Mouse (Mus musculus): Measurements from ENCODE around the gene Cry2. TPM values are rescaled to one million over a fixed set of nuclear protein-coding genes. Genes with fewer than 3 reads are reported as not detected.
"Not testable (repeated sequence)": the region's sequence is repeated elsewhere in the genome, so short reads cannot be mapped to it uniquely, and the experiment has no call there.

Cry2 gene
- polyA plus RNA-seq, 1 experiment from 2014 or later, result 33.3 TPM

GRCm38 (mm10) chr2:92400682-92401081 lies 33.2 kb downstream of the Cry2 start:
- Histone ChIP-seq H3K4me3 (replicated peaks; ENCODE audit: low read depth, low read length) (peak overlapping the region; percentile 83), H3K4me2 (ENCODE audit: low read length) (peak overlapping the region; percentile 79), H3K4me1 (ENCODE audit: control insufficient read depth, insufficient read depth, low read length) (peaks cover 28% of the 10 kb centered on the region), H3K27ac (replicated peaks; ENCODE audit: low read depth, low read length) (peak overlapping the region; percentile 76), H3K9me3 (ENCODE audit: control insufficient read depth, low read length) (no peaks in the 10 kb centered on the region), H3K27me3 (ENCODE audit: control insufficient read depth, insufficient read depth, low read length) (no peaks in the 10 kb centered on the region), H3K9ac (replicated peaks; ENCODE audit: low read length) (peak overlapping the region; percentile 98), H3K36me3 (ENCODE audit: control insufficient read depth, insufficient read depth, low read length) (peaks cover 23% of the 10 kb centered on the region)
- ATAC-seq (ENCODE audit: low FRiP score, low TSS enrichment), result peak; percentile 28; the same call in 1 of the 2 replicates
- peak; percentile 54 for DNase-seq
- 1% methylated on average over 22 of the region's 22 CpGs for WGBS

GRCm38 (mm10) chr2:92399877-92400276 lies 34.0 kb downstream of the Cry2 start:
- WGBS, result 16% methylated on average over 4 of the region's 4 CpGs
- H3K4me3 ChIP-seq (replicated peaks; ENCODE audit: low read depth, low read length), result peak overlapping the region; percentile 83
- peaks cover 15% of the 10 kb centered on the region for H3K36me3 ChIP-seq (ENCODE audit: control insufficient read depth, insufficient read depth, low read length)
- peak overlapping the region; percentile 98; the same call in 1 of the 2 replicates for H3K9ac ChIP-seq (replicated peaks; ENCODE audit: low read length)
- peak overlapping the region; percentile 79 for H3K4me2 ChIP-seq (ENCODE audit: low read length)
- H3K27me3 ChIP-seq (ENCODE audit: control insufficient read depth, insufficient read depth, low read length); H3K9me3 ChIP-seq (ENCODE audit: control insufficient read depth, low read length); ATAC-seq (ENCODE audit: low FRiP score, low TSS enrichment); H3K27ac ChIP-seq (replicated peaks; ENCODE audit: low read depth, low read length): not testable (repeated sequence)
- peaks cover 26% of the 10 kb centered on the region for H3K4me1 ChIP-seq (ENCODE audit: control insufficient read depth, insufficient read depth, low read length)
- peak; percentile 49 for DNase-seq

- Histone ChIP-seq H3K9ac (replicated peaks; ENCODE audit: low read length) (no peak overlapping the region), H3K27me3 (ENCODE audit: control insufficient read depth, insufficient read depth, low read length) (no peaks in the 10 kb centered on the region), H3K4me1 (ENCODE audit: control insufficient read depth, insufficient read depth, low read length) (peaks cover 39% of the 10 kb centered on the region), H3K9me3 (ENCODE audit: control insufficient read depth, low read length) (no peaks in the 10 kb centered on the region), H3K4me2 (ENCODE audit: low read length) (peak overlapping the region; percentile 27; the same call in 1 of the 2 replicates), H3K36me3 (ENCODE audit: control insufficient read depth, insufficient read depth, low read length) (no peaks in the 10 kb centered on the region), H3K27ac (replicated peaks; ENCODE audit: low read depth, low read length) (no peak overlapping the region), H3K4me3 (replicated peaks; ENCODE audit: low read depth, low read length) (no peak overlapping the region)
- WGBS, result 83% methylated on average over 1 of the region's 1 CpGs
- DNase-seq (no peak), ATAC-seq (ENCODE audit: low FRiP score, low TSS enrichment) (no peak)
Measured at GRCm38 (mm10) chr2:92397436-92397835, 36.4 kb downstream of the Cry2 start.

- 0 out of 2 replicates have a peak, but pooled peaks cover 3% of the 10 kb centered on the region for H3K36me3 ChIP-seq (ENCODE audit: control insufficient read depth, insufficient read depth, low read length)
- no peaks in the 10 kb centered on the region for H3K27me3 ChIP-seq (ENCODE audit: control insufficient read depth, insufficient read depth, low read length)
- H3K9me3 ChIP-seq (ENCODE audit: control insufficient read depth, low read length), result no peaks in the 10 kb centered on the region
- H3K4me2 ChIP-seq (ENCODE audit: low read length), result no peak overlapping the region
- peaks cover 54% of the 10 kb centered on the region for H3K4me1 ChIP-seq (ENCODE audit: control insufficient read depth, insufficient read depth, low read length)
- no peak overlapping the region for H3K9ac ChIP-seq (replicated peaks; ENCODE audit: low read length)
- ATAC-seq (ENCODE audit: low FRiP score, low TSS enrichment), result no peak
- 94% methylated on average over 3 of the region's 3 CpGs for WGBS
- no peak overlapping the region for H3K27ac ChIP-seq (replicated peaks; ENCODE audit: low read depth, low read length)
- DNase-seq, result no peak
- H3K4me3 ChIP-seq (replicated peaks; ENCODE audit: low read depth, low read length), result no peak overlapping the region
Measured at GRCm38 (mm10) chr2:92395535-92395934, 38.3 kb downstream of the Cry2 start.

- H3K4me2 ChIP-seq (ENCODE audit: low read length), result peak overlapping the region; percentile 59
- 4% methylated on average over 26 of the region's 26 CpGs for WGBS
- H3K4me1 ChIP-seq (ENCODE audit: control insufficient read depth, insufficient read depth, low read length), result peaks cover 56% of the 10 kb centered on the region
- H3K9ac ChIP-seq (replicated peaks; ENCODE audit: low read length), result peak overlapping the region; percentile 58
- peak overlapping the region; percentile 29 for H3K4me3 ChIP-seq (replicated peaks; ENCODE audit: low read depth, low read length)
- DNase-seq (peak; percentile 72), ATAC-seq (ENCODE audit: low FRiP score, low TSS enrichment) (no peak)
- H3K27ac ChIP-seq (replicated peaks; ENCODE audit: low read depth, low read length), result peak overlapping the region; percentile 88
- no peaks in the 10 kb centered on the region for H3K9me3 ChIP-seq (ENCODE audit: control insufficient read depth, low read length)
- H3K36me3 ChIP-seq (ENCODE audit: control insufficient read depth, insufficient read depth, low read length), result peaks cover 8% of the 10 kb centered on the region
- H3K27me3 ChIP-seq (ENCODE audit: control insufficient read depth, insufficient read depth, low read length), result no peaks in the 10 kb centered on the region
Measured at GRCm38 (mm10) chr2:92392318-92393264, 41.3 kb downstream of the Cry2 start.

- ATAC-seq (ENCODE audit: low FRiP score, low TSS enrichment), result no peak; the same call in 1 of the 2 replicates
- H3K27ac ChIP-seq (replicated peaks; ENCODE audit: low read depth, low read length), result peak overlapping the region; percentile 88
- WGBS, result 17% methylated on average over 11 of the region's 11 CpGs
- H3K27me3 ChIP-seq (ENCODE audit: control insufficient read depth, insufficient read depth, low read length), result no peaks in the 10 kb centered on the region
- H3K9ac ChIP-seq (replicated peaks; ENCODE audit: low read length), result peak overlapping the region; percentile 58
- DNase-seq, result no peak
- peaks cover 15% of the 10 kb centered on the region for H3K36me3 ChIP-seq (ENCODE audit: control insufficient read depth, insufficient read depth, low read length)
- H3K4me1 ChIP-seq (ENCODE audit: control insufficient read depth, insufficient read depth, low read length), result peaks cover 57% of the 10 kb centered on the region
- H3K4me3 ChIP-seq (replicated peaks; ENCODE audit: low read depth, low read length), result peak overlapping the region; percentile 29
- H3K4me2 ChIP-seq (ENCODE audit: low read length), result peak overlapping the region; percentile 59
- no peaks in the 10 kb centered on the region for H3K9me3 ChIP-seq (ENCODE audit: control insufficient read depth, low read length)
Measured at GRCm38 (mm10) chr2:92391703-92392317, 42.0 kb downstream of the Cry2 start.

- H3K27ac ChIP-seq (replicated peaks; ENCODE audit: low read depth, low read length), result peak overlapping the region; percentile 88; the same call in 1 of the 2 replicates
- DNase-seq (no peak), ATAC-seq (ENCODE audit: low FRiP score, low TSS enrichment) (no peak)
- no peaks in the 10 kb centered on the region for H3K9me3 ChIP-seq (ENCODE audit: control insufficient read depth, low read length)
- peaks cover 57% of the 10 kb centered on the region for H3K4me1 ChIP-seq (ENCODE audit: control insufficient read depth, insufficient read depth, low read length)
- H3K4me3 ChIP-seq (replicated peaks; ENCODE audit: low read depth, low read length), result no peak overlapping the region
- 88% methylated on average over 8 of the region's 8 CpGs for WGBS
- peaks cover 22% of the 10 kb centered on the region for H3K36me3 ChIP-seq (ENCODE audit: control insufficient read depth, insufficient read depth, low read length)
- H3K27me3 ChIP-seq (ENCODE audit: control insufficient read depth, insufficient read depth, low read length), result no peaks in the 10 kb centered on the region
- H3K9ac ChIP-seq (replicated peaks; ENCODE audit: low read length), result no peak overlapping the region
- peak overlapping the region; percentile 59 for H3K4me2 ChIP-seq (ENCODE audit: low read length)
Measured at GRCm38 (mm10) chr2:92391116-92391515, 42.7 kb downstream of the Cry2 start.

GRCm38 (mm10) chr2:92390206-92390930 lies 43.5 kb downstream of the Cry2 start:
- H3K27ac ChIP-seq (replicated peaks; ENCODE audit: low read depth, low read length), result peak overlapping the region; percentile 83; the same call in 1 of the 2 replicates

More at GRCm38 (mm10) chr2:92390206-92390930, 43.5 kb downstream of the Cry2 start:
- H3K4me2 ChIP-seq (ENCODE audit: low read length), result peak overlapping the region; percentile 76
- H3K36me3 ChIP-seq (ENCODE audit: control insufficient read depth, insufficient read depth, low read length), result peaks cover 30% of the 10 kb centered on the region
- H3K4me3 ChIP-seq (replicated peaks; ENCODE audit: low read depth, low read length), result no peak overlapping the region
- WGBS, result 71% methylated on average over 6 of the region's 6 CpGs
- peaks cover 57% of the 10 kb centered on the region for H3K4me1 ChIP-seq (ENCODE audit: control insufficient read depth, insufficient read depth, low read length)
- H3K9ac ChIP-seq (replicated peaks; ENCODE audit: low read length), result no peak overlapping the region
- H3K9me3 ChIP-seq (ENCODE audit: control insufficient read depth, low read length), result no peaks in the 10 kb centered on the region
- ATAC-seq (ENCODE audit: low FRiP score, low TSS enrichment) (no peak), DNase-seq (no peak)
- H3K27me3 ChIP-seq (ENCODE audit: control insufficient read depth, insufficient read depth, low read length), result no peaks in the 10 kb centered on the region
